Mouse (Mus musculus) C2C12 (cell line): Measurements from ENCODE around the gene Krt90. TPM values are rescaled to one million over a fixed set of nuclear protein-coding genes. Genes with fewer than 3 reads are reported as not detected.

ENCODE experiments used
- H3K27me3 ChIP-seq: one replicate; pipeline ENCODE4 v1.6.1; 2011; ENCODE audit not compliant: control insufficient read depth, insufficient read depth, insufficient read length
- H3K36me3 ChIP-seq: one replicate; pipeline ENCODE4 v1.6.1; 2011; ENCODE audit not compliant: control insufficient read depth, insufficient read depth
- H3K4me3 ChIP-seq: one replicate; pipeline ENCODE4 v1.5.1; 2011; ENCODE audit warnings: mild to moderate bottlenecking, control low read depth; ENCODE audit not compliant: poor library complexity, insufficient read depth, severe bottlenecking
- H3K79me2 ChIP-seq: one replicate; pipeline ENCODE4 v1.6.1; 2011; ENCODE audit not compliant: control insufficient read depth, insufficient read depth
- H3K79me3 ChIP-seq: one replicate; pipeline ENCODE4 v1.6.1; 2011; ENCODE audit warnings: low read depth, control low read depth
- H3ac ChIP-seq: one replicate; pipeline ENCODE3; 2011; ENCODE audit warnings: low read depth; ENCODE audit not compliant: control insufficient read depth, insufficient read length
- CEBPB ChIP-seq: IDR thresholded peaks from one replicate; pipeline ENCODE4 v1.6.1; 2011; ENCODE audit warnings: low read depth, mild to moderate bottlenecking, control low read depth, moderate library complexity
- CTCF ChIP-seq: IDR thresholded peaks from one replicate; pipeline ENCODE4 v1.5.1; 2011; ENCODE audit not compliant: control insufficient read depth, insufficient read depth, insufficient read length
- FOSL1 ChIP-seq: IDR thresholded peaks from one replicate; pipeline ENCODE4 v1.8.0; 2011; ENCODE audit warnings: mild to moderate bottlenecking, low read length; ENCODE audit not compliant: poor library complexity, insufficient read depth, severe bottlenecking
- MAX ChIP-seq: IDR thresholded peaks from one replicate; pipeline ENCODE4 v1.6.1; 2011; ENCODE audit warnings: mild to moderate bottlenecking, control low read depth
- MYOD1 ChIP-seq: IDR thresholded peaks from one replicate; pipeline ENCODE4 v1.6.1; 2011; ENCODE audit warnings: low read depth; ENCODE audit not compliant: control insufficient read depth, insufficient read length
- MYOG ChIP-seq: IDR thresholded peaks from one replicate; pipeline ENCODE4 v1.6.1; 2011; ENCODE audit not compliant: control insufficient read depth, insufficient read length; ENCODE audit errors: extremely low read depth
- USF1 ChIP-seq: IDR thresholded peaks from one replicate; pipeline ENCODE4 v1.6.1; 2011; ENCODE audit warnings: low read depth, mild to moderate bottlenecking, control low read depth, moderate library complexity
- long read RNA-seq, 2 experiments: library from polyadenylated mRNA; unstranded; transcript quantifications; one replicate each; pipeline ENCODE4 v2.0.0; 2019 to 2020
- polyA plus RNA-seq: library from polyadenylated mRNA; unstranded; fragments of >200 nt; fragmentation: generic; extraction: Trizol; gene quantifications from one replicate; pipeline ENCODE4 v1.2.1, GENCODE M21; 2012; ENCODE audit warnings: missing spikeins

The Krt90 gene
- not detected for polyA plus RNA-seq
- long read RNA-seq, experiment 1, result 0 reads
- long read RNA-seq, experiment 2, result 0 reads

- TF ChIP-seq FOSL1, result no peak
- no peaks in the 10 kb centered on the region for H3K79me3 ChIP-seq
These were observed at the start of gene Krt90 for GRCm38 (mm10) chr15:101562850-101563249. TSS of gene Krt90 (minus strand) at chr15:101562950.

GRCm38 (mm10) chr15:101599123-101599522, 36.4 kb upstream of the Krt90 start:
- Histone ChIP-seq H3K27me3 (peaks cover 14% of the 10 kb centered on the region), H3ac (no peak overlapping the region), H3K36me3 (no peaks in the 10 kb centered on the region), H3K79me3 (no peaks in the 10 kb centered on the region), H3K4me3 (no peak overlapping the region), H3K79me2 (no peaks in the 10 kb centered on the region)
- TF ChIP-seq CEBPB (no peak), FOSL1 (no peak), MYOG (no peak), MAX (no peak), CTCF (no peak), USF1 (no peak), MYOD1 (no peak)

More at GRCm38 (mm10) chr15:101562850-101563249, at the start of gene Krt90:
- Histone ChIP-seq H3K4me3 (no peak within 1 kb of the TSS), H3ac (no peak within 1 kb of the TSS), H3K27me3 (peaks cover 49% of the 10 kb centered on the region), H3K79me2 (no peaks in the 10 kb centered on the region), H3K36me3 (no peaks in the 10 kb centered on the region)

DNA sequence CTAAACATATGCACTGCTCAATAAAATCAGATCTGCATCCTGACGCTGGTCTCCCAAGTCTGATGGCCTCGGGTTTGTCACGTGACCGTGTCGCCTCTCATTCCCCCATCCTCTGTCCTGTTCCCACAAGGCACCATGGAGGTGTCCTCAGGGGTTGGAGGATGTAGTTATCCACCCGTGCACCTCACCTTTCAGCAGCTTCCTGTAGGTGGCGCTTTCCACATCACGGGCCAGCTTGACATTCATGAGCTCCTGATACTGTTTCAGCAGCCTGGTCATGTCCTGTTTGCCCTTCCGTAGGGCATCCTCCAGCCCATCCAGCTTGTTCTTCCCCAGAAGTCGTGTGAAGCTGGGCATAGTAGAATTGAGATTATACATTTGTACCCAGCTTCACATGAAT, 25.5 kb upstream of the Krt90 start:
- Histone ChIP-seq H3K79me2 (no peaks in the 10 kb centered on the region), H3K27me3 (peaks cover 21% of the 10 kb centered on the region)
- TF ChIP-seq MYOD1 (no peak), MYOG (no peak), USF1 (peak; percentile 12)

GRCm38 (mm10) chr15:101584456-101584855, 21.7 kb upstream of the Krt90 start:
- Histone ChIP-seq H3K4me3 (no peak overlapping the region), H3K27me3 (peaks cover 39% of the 10 kb centered on the region), H3K79me2 (no peaks in the 10 kb centered on the region), H3K79me3 (no peaks in the 10 kb centered on the region), H3K36me3 (no peaks in the 10 kb centered on the region), H3ac (no peak overlapping the region)
- TF ChIP-seq USF1 (no peak), CTCF (no peak), MYOG (no peak), MAX (no peak), FOSL1 (no peak)

More for the DNA sequence above, 25.5 kb upstream of the Krt90 start:
- H3K36me3 ChIP-seq, result no peaks in the 10 kb centered on the region
- H3ac ChIP-seq, result no peak overlapping the region
- no peak overlapping the region for H3K4me3 ChIP-seq
- H3K79me3 ChIP-seq, result no peaks in the 10 kb centered on the region

- H3K79me3 ChIP-seq, result no peaks in the 10 kb centered on the region
- H3ac ChIP-seq, result no peak overlapping the region
- TF ChIP-seq USF1 (no peak), CTCF (no peak), CEBPB (no peak), FOSL1 (no peak), MYOD1 (no peak), MYOG (no peak), MAX (no peak)
- H3K79me2 ChIP-seq, result no peaks in the 10 kb centered on the region
- no peak overlapping the region for H3K4me3 ChIP-seq
- H3K27me3 ChIP-seq, result peaks cover 41% of the 10 kb centered on the region
- H3K36me3 ChIP-seq, result no peaks in the 10 kb centered on the region
These were observed 20.6 kb upstream of the Krt90 start for GRCm38 (mm10) chr15:101583211-101583965.

- Histone ChIP-seq H3K4me3 (no peak overlapping the region), H3K79me2 (no peaks in the 10 kb centered on the region), H3ac (no peak overlapping the region), H3K36me3 (no peaks in the 10 kb centered on the region), H3K79me3 (no peaks in the 10 kb centered on the region), H3K27me3 (peaks cover 32% of the 10 kb centered on the region)
- no peak for TF ChIP-seq CEBPB
- TF ChIP-seq MYOG, result no peak
- no peak for TF ChIP-seq CTCF
- TF ChIP-seq MAX, result no peak
- no peak for TF ChIP-seq USF1
- TF ChIP-seq FOSL1, result no peak
These were observed 19.0 kb upstream of the Krt90 start for GRCm38 (mm10) chr15:101581701-101582100.
